Mouse (Mus musculus): ENCODE data around the gene Lrrc45. TPM values are rescaled to one million over a fixed set of nuclear protein-coding genes. Genes with fewer than 3 reads are reported as not detected.

Gene Lrrc45
- polyA plus RNA-seq, 1 experiment from 2014 or later: 77.5 TPM

- H3K9me3 ChIP-seq: no peaks in the 10 kb centered on the region
- no peaks in the 10 kb centered on the region; the same call in 1 of the 2 replicates for H3K4me1 ChIP-seq
- H3K9ac ChIP-seq: no peak overlapping the region
- H3K27ac ChIP-seq: no peak overlapping the region
- 76% methylated on average over 2 of the region's 2 CpGs for WGBS
- no peak for ATAC-seq (ENCODE audit: insufficient number of reproducible peaks, insufficient read depth, low FRiP score, low TSS enrichment)
- no peaks in the 10 kb centered on the region for H3K27me3 ChIP-seq
- no peak overlapping the region for H3K4me3 ChIP-seq
- H3K4me2 ChIP-seq (replicated peaks): no peak overlapping the region
- peaks cover 70% of the 10 kb centered on the region for H3K36me3 ChIP-seq
These were observed 29.1 kb upstream of the Lrrc45 start for GRCm38 (mm10) chr11:120684660-120685059.

GRCm38 (mm10) chr11:120686650-120687272 lies 27.0 kb upstream of the Lrrc45 start:
- Histone ChIP-seq H3K9me3 (no peaks in the 10 kb centered on the region), H3K4me3 (no peak overlapping the region), H3K4me2 (replicated peaks) (no peak overlapping the region), H3K27me3 (no peaks in the 10 kb centered on the region), H3K9ac (no peak overlapping the region), H3K36me3 (peaks cover 62% of the 10 kb centered on the region), H3K4me1 (no peaks in the 10 kb centered on the region; the same call in 1 of the 2 replicates), H3K27ac (peak overlapping the region; percentile 59; the same call in 1 of the 2 replicates)
- WGBS: 64% methylated on average over 20 of the region's 20 CpGs
- no peak for ATAC-seq (ENCODE audit: insufficient number of reproducible peaks, insufficient read depth, low FRiP score, low TSS enrichment)

GRCm38 (mm10) chr11:120689365-120689764 lies 24.4 kb upstream of the Lrrc45 start:
- no peak overlapping the region for H3K9ac ChIP-seq
- H3K27me3 ChIP-seq: no peaks in the 10 kb centered on the region
- 87% methylated on average over 3 of the region's 3 CpGs for WGBS
- ATAC-seq (ENCODE audit: insufficient number of reproducible peaks, insufficient read depth, low FRiP score, low TSS enrichment): no peak
- H3K27ac ChIP-seq: no peak overlapping the region
- no peak overlapping the region for H3K4me2 ChIP-seq (replicated peaks)
- H3K4me3 ChIP-seq: no peak overlapping the region
- H3K4me1 ChIP-seq: no peaks in the 10 kb centered on the region; the same call in 1 of the 2 replicates
- H3K9me3 ChIP-seq: no peaks in the 10 kb centered on the region
- H3K36me3 ChIP-seq: peaks cover 52% of the 10 kb centered on the region

- H3K27me3 ChIP-seq: no peaks in the 10 kb centered on the region
- H3K4me3 ChIP-seq: no peak overlapping the region
- no peak overlapping the region for H3K4me2 ChIP-seq (replicated peaks)
- no peaks in the 10 kb centered on the region for H3K9me3 ChIP-seq
- ATAC-seq (ENCODE audit: insufficient number of reproducible peaks, insufficient read depth, low FRiP score, low TSS enrichment): no peak
- no peak overlapping the region for H3K27ac ChIP-seq
- peaks cover 60% of the 10 kb centered on the region for H3K36me3 ChIP-seq
- H3K4me1 ChIP-seq: peaks cover 13% of the 10 kb centered on the region
- 90% methylated on average over 4 of the region's 4 CpGs for WGBS
- no peak overlapping the region for H3K9ac ChIP-seq
These were observed 21.2 kb upstream of the Lrrc45 start for GRCm38 (mm10) chr11:120692471-120693011.

- H3K36me3 ChIP-seq: peaks cover 51% of the 10 kb centered on the region
- H3K4me2 ChIP-seq (replicated peaks): no peak overlapping the region
- no peaks in the 10 kb centered on the region for H3K27me3 ChIP-seq
- H3K4me1 ChIP-seq: peaks cover 17% of the 10 kb centered on the region
- H3K9ac ChIP-seq: no peak overlapping the region
- H3K9me3 ChIP-seq: no peaks in the 10 kb centered on the region
- no peak for ATAC-seq (ENCODE audit: insufficient number of reproducible peaks, insufficient read depth, low FRiP score, low TSS enrichment)
- WGBS: 71% methylated on average over 3 of the region's 3 CpGs
- no peak overlapping the region for H3K4me3 ChIP-seq
- no peak overlapping the region for H3K27ac ChIP-seq
These were observed 20.3 kb upstream of the Lrrc45 start for GRCm38 (mm10) chr11:120693461-120693860.

DNA sequence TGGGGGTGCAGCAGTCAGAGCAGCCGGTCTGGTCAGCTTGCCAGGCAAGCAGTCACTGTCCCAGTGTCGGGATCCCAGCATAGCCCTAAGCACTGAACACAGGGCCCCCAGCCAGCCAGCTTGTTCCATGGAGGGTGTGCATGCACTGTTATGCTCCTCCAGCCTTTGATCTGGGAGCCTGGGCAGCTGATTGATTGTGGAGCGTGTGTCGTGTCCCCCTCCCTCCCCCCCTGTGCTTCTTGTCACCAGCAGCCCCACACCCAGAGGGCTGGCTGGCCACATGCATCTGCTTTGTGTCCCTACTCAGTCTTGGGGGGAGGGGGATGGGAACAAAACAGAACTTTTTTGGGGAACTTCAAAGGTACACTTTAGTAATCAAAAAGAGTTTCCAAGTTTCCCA lies 18.5 kb upstream of the Lrrc45 start:
- peaks cover 46% of the 10 kb centered on the region for H3K36me3 ChIP-seq
- no peak overlapping the region for H3K4me2 ChIP-seq (replicated peaks)

DNA sequence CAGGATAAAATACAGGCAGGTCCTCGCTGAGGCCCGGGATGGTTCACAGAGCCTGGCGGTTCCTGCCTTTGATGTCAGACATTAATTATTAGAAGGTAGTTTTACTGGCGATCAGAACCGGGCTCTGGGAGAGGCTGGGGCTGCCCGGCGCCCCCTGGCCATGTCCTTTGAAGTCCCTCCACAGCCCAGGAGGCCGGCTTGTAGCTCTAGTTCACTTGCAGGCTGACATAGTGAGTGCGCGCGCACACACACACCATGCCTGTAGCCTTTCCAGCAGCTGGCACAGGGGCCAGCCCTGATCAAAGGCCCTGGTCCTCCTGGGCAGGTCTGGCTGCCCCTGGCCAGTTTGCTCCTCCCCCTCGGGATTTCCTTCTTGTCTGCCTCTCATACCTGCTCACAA lies 18.1 kb upstream of the Lrrc45 start:
- WGBS: 35% methylated on average over 12 of the region's 12 CpGs
- Histone ChIP-seq H3K27me3 (no peaks in the 10 kb centered on the region), H3K9ac (no peak overlapping the region; the same call in 1 of the 2 replicates), H3K27ac (peak overlapping the region; percentile 68), H3K4me2 (replicated peaks) (no peak overlapping the region), H3K4me3 (no peak overlapping the region), H3K4me1 (peaks cover 17% of the 10 kb centered on the region), H3K36me3 (peaks cover 42% of the 10 kb centered on the region), H3K9me3 (no peaks in the 10 kb centered on the region)
- no peak for ATAC-seq (ENCODE audit: insufficient number of reproducible peaks, insufficient read depth, low FRiP score, low TSS enrichment)

More for the DNA sequence above, 18.5 kb upstream of the Lrrc45 start:
- ATAC-seq (ENCODE audit: insufficient number of reproducible peaks, insufficient read depth, low FRiP score, low TSS enrichment): no peak
- Histone ChIP-seq H3K9me3 (no peaks in the 10 kb centered on the region), H3K9ac (no peak overlapping the region), H3K27me3 (no peaks in the 10 kb centered on the region), H3K4me3 (no peak overlapping the region), H3K27ac (peak overlapping the region; percentile 68; the same call in 1 of the 2 replicates), H3K4me1 (peaks cover 17% of the 10 kb centered on the region)
- WGBS: 18% methylated on average over 4 of the region's 4 CpGs

DNA sequence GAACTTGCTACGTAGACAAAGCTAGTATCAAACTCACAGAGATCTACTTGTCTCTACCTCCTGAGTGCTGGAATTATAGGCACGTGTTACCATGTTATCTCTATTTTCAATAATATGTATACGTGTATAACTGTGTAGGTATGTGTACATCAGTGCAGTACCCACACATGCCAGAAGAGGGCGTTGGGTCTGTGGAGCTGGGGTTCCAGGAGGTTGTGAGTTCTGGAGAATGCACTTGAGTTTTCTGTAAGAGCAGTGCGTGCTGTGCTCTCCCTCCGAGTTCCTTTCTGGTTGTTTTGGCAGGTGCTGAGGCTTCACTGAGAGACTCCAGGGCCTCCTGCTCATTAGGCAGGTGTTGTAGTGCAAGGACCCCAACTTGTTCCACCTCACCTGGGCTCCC lies 17.2 kb upstream of the Lrrc45 start:
- Histone ChIP-seq H3K4me1 (peaks cover 17% of the 10 kb centered on the region), H3K27ac (no peak overlapping the region), H3K27me3 (no peaks in the 10 kb centered on the region), H3K36me3 (peaks cover 46% of the 10 kb centered on the region), H3K4me2 (replicated peaks) (no peak overlapping the region), H3K9ac (no peak overlapping the region), H3K4me3 (no peak overlapping the region), H3K9me3 (no peaks in the 10 kb centered on the region)
- 95% methylated on average over 6 of the region's 6 CpGs for WGBS
- ATAC-seq (ENCODE audit: insufficient number of reproducible peaks, insufficient read depth, low FRiP score, low TSS enrichment): no peak

- no peak overlapping the region for H3K4me3 ChIP-seq
- 63% methylated on average over 10 of the region's 10 CpGs for WGBS
- peak overlapping the region; percentile 4; the same call in 1 of the 2 replicates for H3K9ac ChIP-seq
- ATAC-seq (ENCODE audit: insufficient number of reproducible peaks, insufficient read depth, low FRiP score, low TSS enrichment): no peak
- H3K36me3 ChIP-seq: peaks cover 53% of the 10 kb centered on the region
- H3K9me3 ChIP-seq: no peaks in the 10 kb centered on the region
- peaks cover 17% of the 10 kb centered on the region for H3K4me1 ChIP-seq
- no peak overlapping the region for H3K4me2 ChIP-seq (replicated peaks)
- H3K27ac ChIP-seq: no peak overlapping the region; the same call in 1 of the 2 replicates
- H3K27me3 ChIP-seq: no peaks in the 10 kb centered on the region
These were observed 16.0 kb upstream of the Lrrc45 start for GRCm38 (mm10) chr11:120697741-120698140.

- WGBS: 25% methylated on average over 15 of the region's 15 CpGs
- no peak overlapping the region for H3K4me3 ChIP-seq
- H3K4me2 ChIP-seq (replicated peaks): 0 out of 2 replicates have a peak overlapping the region, but pooled peaks have one; percentile 0
- H3K9me3 ChIP-seq: no peaks in the 10 kb centered on the region
- H3K36me3 ChIP-seq: peaks cover 29% of the 10 kb centered on the region
- peak overlapping the region; percentile 31; the same call in 1 of the 2 replicates for H3K9ac ChIP-seq
- peaks cover 48% of the 10 kb centered on the region for H3K4me1 ChIP-seq
- ATAC-seq (ENCODE audit: insufficient number of reproducible peaks, insufficient read depth, low FRiP score, low TSS enrichment): no peak
- no peaks in the 10 kb centered on the region for H3K27me3 ChIP-seq
- peak overlapping the region; percentile 70 for H3K27ac ChIP-seq
These were observed 9.8 kb upstream of the Lrrc45 start for GRCm38 (mm10) chr11:120703696-120704454.

DNA sequence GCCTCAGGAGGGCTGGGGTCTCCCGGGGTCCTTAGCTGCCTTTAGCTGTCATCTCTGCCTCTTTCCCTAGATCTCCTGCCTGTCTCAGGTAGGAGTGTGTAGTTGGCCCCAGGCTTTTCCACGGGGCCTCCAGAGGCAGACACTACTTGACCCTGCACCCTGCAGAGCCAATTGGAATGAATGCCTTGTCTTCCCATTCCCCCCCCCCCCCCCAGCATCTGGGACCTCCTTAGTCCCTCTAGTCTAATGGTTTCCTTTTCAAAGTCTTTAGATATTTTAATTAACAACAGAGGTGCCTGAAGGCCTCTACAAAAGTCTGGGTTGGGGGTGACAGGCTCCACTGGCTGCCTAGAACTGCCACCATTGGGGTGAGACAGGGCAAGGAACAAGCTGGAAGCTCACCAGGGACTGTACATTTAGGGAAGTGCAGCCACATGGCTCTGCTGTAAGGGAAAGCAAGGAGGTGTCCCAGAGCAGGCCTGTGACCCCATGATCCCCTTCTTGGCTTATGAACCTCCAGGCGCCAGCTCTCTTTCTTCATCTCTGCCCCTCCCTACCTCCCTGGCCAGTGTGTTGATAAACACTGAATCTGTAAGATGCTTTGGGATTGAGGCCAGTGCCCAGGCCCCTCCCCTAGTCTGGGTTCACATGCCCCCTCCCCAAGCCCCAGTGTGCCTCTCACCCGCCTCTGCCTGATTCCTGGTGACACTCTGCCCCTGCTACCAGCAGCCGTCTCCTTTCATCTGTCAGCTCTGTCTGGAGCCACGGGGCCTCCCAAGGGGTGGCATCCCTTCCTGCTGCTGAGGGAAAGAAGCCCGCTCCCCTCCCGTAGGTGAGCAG lies 9.0 kb upstream of the Lrrc45 start:
- H3K9ac ChIP-seq: peak overlapping the region; percentile 31; the same call in 1 of the 2 replicates
- peak overlapping the region; percentile 70 for H3K27ac ChIP-seq
- H3K4me2 ChIP-seq (replicated peaks): 0 out of 2 replicates have a peak overlapping the region, but pooled peaks have one; percentile 0
- peaks cover 29% of the 10 kb centered on the region for H3K36me3 ChIP-seq
- H3K4me1 ChIP-seq: peaks cover 48% of the 10 kb centered on the region
- no peaks in the 10 kb centered on the region for H3K27me3 ChIP-seq
- H3K9me3 ChIP-seq: no peaks in the 10 kb centered on the region
- WGBS: 15% methylated on average over 8 of the region's 8 CpGs
- peak; percentile 48; the same call in 1 of the 2 replicates for ATAC-seq (ENCODE audit: insufficient number of reproducible peaks, insufficient read depth, low FRiP score, low TSS enrichment)
- no peak overlapping the region for H3K4me3 ChIP-seq

All from embryonic facial prominence, embryonic 12.5 days (tissue).